Mouse (Mus musculus) hindbrain, embryonic 11.5 days (tissue): ENCODE data around the gene Kpna7. TPM values are rescaled to one million over a fixed set of nuclear protein-coding genes. Genes with fewer than 3 reads are reported as not detected.

Experiments
- ATAC-seq: fragments of 200-750 bp; cut with Nextera tagmentation; 2 replicates; pipeline ENCODE4 v1.8.0; 2017; ENCODE audit warnings: mild to moderate bottlenecking, moderate TSS enrichment, moderate library complexity; ENCODE audit not compliant: low FRiP score
- DNase-seq: peaks from one replicate; pipeline ENCODE4 v3.0.0-alpha.2; 2015; ENCODE audit warnings: low spot score
- H3K27ac ChIP-seq: fragments of 300-500 bp; sonication (generic); 2 replicates; pipeline ENCODE4 v1.5.1; 2014; ENCODE audit warnings: mild to moderate bottlenecking, low read depth, low read length
- H3K27me3 ChIP-seq: fragments of 300-500 bp; sonication (generic); 2 replicates; pipeline ENCODE4 v1.6.1; 2014; ENCODE audit warnings: mild to moderate bottlenecking, low read length, moderate library complexity, mixed read lengths; ENCODE audit not compliant: control insufficient read depth, insufficient read depth
- H3K36me3 ChIP-seq: fragments of 300-500 bp; sonication (generic); 2 replicates; pipeline ENCODE4 v1.6.1; 2014; ENCODE audit warnings: mild to moderate bottlenecking, low read length, moderate library complexity, mixed read lengths; ENCODE audit not compliant: control insufficient read depth, insufficient read depth
- H3K4me1 ChIP-seq: fragments of 300-500 bp; sonication (generic); replicated peaks from 2 replicates; pipeline ENCODE4 v1.6.1; 2014; ENCODE audit warnings: low read length, mixed read lengths; ENCODE audit not compliant: control insufficient read depth, insufficient read depth
- H3K4me2 ChIP-seq: fragments of 300-500 bp; sonication (generic); replicated peaks from 2 replicates; pipeline ENCODE4 v1.6.1; 2014; ENCODE audit warnings: mild to moderate bottlenecking, low read depth, low read length
- H3K4me3 ChIP-seq: fragments of 300-500 bp; sonication (generic); 2 replicates; pipeline ENCODE4 v1.5.1; 2014; ENCODE audit warnings: low read depth, low read length
- H3K9ac ChIP-seq: fragments of 300-500 bp; sonication (generic); 2 replicates; pipeline ENCODE4 v1.6.1; 2014; ENCODE audit warnings: low read depth, low read length
- H3K9me3 ChIP-seq: fragments of 300-500 bp; sonication (generic); 2 replicates; pipeline ENCODE4 v1.6.1; 2016; ENCODE audit warnings: low read length; ENCODE audit not compliant: control insufficient read depth
- WGBS: fragments of 180-500 bp; shearing (Covaris S2); extraction: QIAGEN DNeasy Blood & Tissue Kit; methylation state at CpG from one replicate; pipeline ENCODE4 v1.1.7; 2014; 5-methylcytosine and 5-hydroxymethylcytosine counted together
- polyA plus RNA-seq: library from polyadenylated mRNA; unstranded; fragments of >200 nt; fragmentation: Nextera tagmentation; extraction: Ambion mirVana; gene quantifications from 2 replicates; pipeline ENCODE4 v1.2.1, GENCODE M21; 2014

Kpna7 gene
- polyA plus RNA-seq, 1 experiment from 2014 or later: not detected

GRCm38 (mm10) chr5:144998491-144998890 lies 85.3 kb downstream of the Kpna7 start:
- no peaks in the 10 kb centered on the region for H3K36me3 ChIP-seq
- H3K27ac ChIP-seq: no peak overlapping the region
- H3K27me3 ChIP-seq: no peaks in the 10 kb centered on the region
- H3K9me3 ChIP-seq: no peaks in the 10 kb centered on the region
- H3K4me3 ChIP-seq: no peak overlapping the region
- H3K4me2 ChIP-seq: no peak overlapping the region
- no peaks in the 10 kb centered on the region for H3K4me1 ChIP-seq
- ATAC-seq: no peak
- WGBS: 34% methylated on average over 2 of the region's 2 CpGs
- DNase-seq: peak; percentile 29
- H3K9ac ChIP-seq: no peak overlapping the region

GRCm38 (mm10) chr5:144990481-144990880 lies 93.3 kb downstream of the Kpna7 start:
- DNase-seq: no peak
- 81% methylated on average over 5 of the region's 5 CpGs for WGBS

GRCm38 (mm10) chr5:144990051-144990450 lies 93.8 kb downstream of the Kpna7 start:
- Histone ChIP-seq H3K4me2 (no peak overlapping the region), H3K36me3 (no peaks in the 10 kb centered on the region), H3K9ac (no peak overlapping the region), H3K27me3 (no peaks in the 10 kb centered on the region), H3K4me1 (no peaks in the 10 kb centered on the region), H3K27ac (no peak overlapping the region), H3K9me3 (no peaks in the 10 kb centered on the region), H3K4me3 (no peak overlapping the region)
- ATAC-seq (no peak), DNase-seq (no peak)
- WGBS: 50% methylated on average over 2 of the region's 2 CpGs

More at GRCm38 (mm10) chr5:144990481-144990880, 93.3 kb downstream of the Kpna7 start:
- no peak for ATAC-seq
- H3K4me2 ChIP-seq: no peak overlapping the region
- H3K27ac ChIP-seq: no peak overlapping the region
- no peak overlapping the region for H3K4me3 ChIP-seq
- H3K9ac ChIP-seq: no peak overlapping the region
- no peaks in the 10 kb centered on the region for H3K4me1 ChIP-seq
- no peaks in the 10 kb centered on the region for H3K27me3 ChIP-seq
- no peaks in the 10 kb centered on the region for H3K36me3 ChIP-seq
- H3K9me3 ChIP-seq: no peaks in the 10 kb centered on the region

GRCm38 (mm10) chr5:144989061-144989405 lies 94.8 kb downstream of the Kpna7 start:
- no peaks in the 10 kb centered on the region for H3K36me3 ChIP-seq
- WGBS: 95% methylated on average over 4 of the region's 4 CpGs
- no peak overlapping the region for H3K4me3 ChIP-seq
- no peak for ATAC-seq
- H3K9ac ChIP-seq: no peak overlapping the region
- H3K27ac ChIP-seq: no peak overlapping the region
- no peaks in the 10 kb centered on the region for H3K4me1 ChIP-seq
- peak; percentile 13 for DNase-seq
- H3K4me2 ChIP-seq: no peak overlapping the region
- H3K27me3 ChIP-seq: no peaks in the 10 kb centered on the region
- H3K9me3 ChIP-seq: no peaks in the 10 kb centered on the region

- ATAC-seq (no peak), DNase-seq (peak; percentile 59)
- Histone ChIP-seq H3K4me1 (no peaks in the 10 kb centered on the region), H3K9ac (no peak overlapping the region), H3K36me3 (no peaks in the 10 kb centered on the region), H3K4me2 (no peak overlapping the region), H3K9me3 (no peaks in the 10 kb centered on the region), H3K27ac (no peak overlapping the region), H3K27me3 (no peaks in the 10 kb centered on the region), H3K4me3 (no peak overlapping the region)
- WGBS: 59% methylated on average over 9 of the region's 9 CpGs
These were observed 95.3 kb downstream of the Kpna7 start for GRCm38 (mm10) chr5:144988340-144989060.

- ATAC-seq: no peak
- H3K4me1 ChIP-seq: no peaks in the 10 kb centered on the region
- WGBS: 93% methylated on average over 13 of the region's 13 CpGs
- no peak overlapping the region for H3K27ac ChIP-seq
- H3K9ac ChIP-seq: no peak overlapping the region
- no peak overlapping the region for H3K4me2 ChIP-seq
- no peak overlapping the region for H3K4me3 ChIP-seq
- H3K27me3 ChIP-seq: no peaks in the 10 kb centered on the region
- H3K9me3 ChIP-seq: no peaks in the 10 kb centered on the region
- no peak for DNase-seq
- H3K36me3 ChIP-seq: no peaks in the 10 kb centered on the region
These were observed 96.3 kb downstream of the Kpna7 start for GRCm38 (mm10) chr5:144987561-144987960.

- H3K4me2 ChIP-seq: no peak overlapping the region
- 91% methylated on average over 5 of the region's 5 CpGs for WGBS
- no peaks in the 10 kb centered on the region for H3K36me3 ChIP-seq
- no peak overlapping the region for H3K9ac ChIP-seq
- H3K27ac ChIP-seq: no peak overlapping the region
- no peaks in the 10 kb centered on the region for H3K4me1 ChIP-seq
- no peaks in the 10 kb centered on the region for H3K9me3 ChIP-seq
- no peak for DNase-seq
- ATAC-seq: no peak
- no peaks in the 10 kb centered on the region for H3K27me3 ChIP-seq
- H3K4me3 ChIP-seq: no peak overlapping the region
These were observed 99.0 kb downstream of the Kpna7 start for GRCm38 (mm10) chr5:144984839-144985238.

- no peak overlapping the region for H3K9ac ChIP-seq
- DNase-seq (no peak), ATAC-seq (no peak)
- no peak overlapping the region for H3K27ac ChIP-seq
- H3K27me3 ChIP-seq: no peaks in the 10 kb centered on the region
- H3K9me3 ChIP-seq: no peaks in the 10 kb centered on the region
- H3K4me2 ChIP-seq: no peak overlapping the region
- no peaks in the 10 kb centered on the region for H3K4me1 ChIP-seq
- whole genome bisulfite sequencing: 94% methylated on average over 3 of the region's 3 CpGs
- no peaks in the 10 kb centered on the region for H3K36me3 ChIP-seq
- no peak overlapping the region for H3K4me3 ChIP-seq
These were observed 100.6 kb downstream of the Kpna7 start for GRCm38 (mm10) chr5:144983227-144983626.

- 81% methylated on average over 6 of the region's 6 CpGs for WGBS
- DNase-seq: no peak
- ATAC-seq: no peak
These were observed 104.7 kb downstream of the Kpna7 start for GRCm38 (mm10) chr5:144979110-144979509.

More at GRCm38 (mm10) chr5:144979110-144979509, 104.7 kb downstream of the Kpna7 start:
- H3K9me3 ChIP-seq: no peaks in the 10 kb centered on the region
- no peak overlapping the region for H3K27ac ChIP-seq
- H3K36me3 ChIP-seq: no peaks in the 10 kb centered on the region
- no peaks in the 10 kb centered on the region for H3K4me1 ChIP-seq
- H3K4me3 ChIP-seq: no peak overlapping the region
- H3K4me2 ChIP-seq: no peak overlapping the region
- H3K9ac ChIP-seq: no peak overlapping the region
- no peaks in the 10 kb centered on the region for H3K27me3 ChIP-seq
